Mouse (Mus musculus) midbrain, embryonic 10.5 days (tissue): ENCODE measurements around the gene Slc1a7. TPM values are rescaled to one million over a fixed set of nuclear protein-coding genes. Genes with fewer than 3 reads are reported as not detected.
A peak's percentile ranks its signal among the peaks of the same experiment; 100 is the strongest.

Experiments used
- DNase-seq: peaks from one replicate; pipeline ENCODE4 v3.0.0-alpha.2; 2017; ENCODE audit warnings: low spot score
- H3K27ac ChIP-seq: fragments of 300-500 bp; sonication (generic); replicated peaks from 2 replicates; pipeline ENCODE4 v1.5.1; 2016; ENCODE audit warnings: mild to moderate bottlenecking
- H3K27me3 ChIP-seq: fragments of 300-500 bp; sonication (generic); 2 replicates; pipeline ENCODE4 v1.6.1; 2016; ENCODE audit warnings: low read depth, mild to moderate bottlenecking; ENCODE audit not compliant: poor library complexity, severe bottlenecking
- H3K36me3 ChIP-seq: fragments of 300-500 bp; sonication (generic); 2 replicates; pipeline ENCODE4 v1.6.1; 2016; ENCODE audit warnings: mild to moderate bottlenecking, moderate library complexity
- H3K4me1 ChIP-seq: fragments of 300-500 bp; sonication (generic); 2 replicates; pipeline ENCODE4 v1.6.1; 2016
- H3K4me3 ChIP-seq: fragments of 300-500 bp; sonication (generic); 2 replicates; pipeline ENCODE4 v1.5.1; 2016; ENCODE audit warnings: mild to moderate bottlenecking, moderate library complexity
- H3K9me3 ChIP-seq: fragments of 300-500 bp; sonication (generic); replicated peaks from 2 replicates; pipeline ENCODE4 v1.6.1; 2016; ENCODE audit warnings: mild to moderate bottlenecking
- WGBS: fragments of 180-500 bp; shearing (Covaris S2); methylation state at CpG from one replicate; pipeline ENCODE4 v1.1.7; 2016; 5-methylcytosine and 5-hydroxymethylcytosine counted together
- polyA plus RNA-seq: library from polyadenylated mRNA; unstranded; fragments of >200 nt; fragmentation: Nextera tagmentation; extraction: Ambion mirVana; gene quantifications from 2 replicates; pipeline ENCODE4 v1.2.1, GENCODE M21; 2016

The Slc1a7 gene
- polyA plus RNA-seq, 1 experiment from 2014 or later, result not detected

- Histone ChIP-seq H3K4me1 (peaks cover under 1% of the 10 kb centered on the region; the same call in 1 of the 2 replicates), H3K9me3 (no peaks in the 10 kb centered on the region), H3K4me3 (no peak overlapping the region), H3K27me3 (no peaks in the 10 kb centered on the region), H3K27ac (no peak overlapping the region), H3K36me3 (peaks cover 67% of the 10 kb centered on the region)
- no peak for DNase-seq
- WGBS, result 77% methylated on average over 19 of the region's 19 CpGs
These were observed 77.3 kb downstream of the Slc1a7 start for GRCm38 (mm10) chr4:108045136-108046107.

- H3K4me1 ChIP-seq, result no peaks in the 10 kb centered on the region
- 93% methylated on average over 8 of the region's 8 CpGs for WGBS
- H3K27ac ChIP-seq, result no peak overlapping the region
- H3K36me3 ChIP-seq, result peaks cover 72% of the 10 kb centered on the region
- H3K9me3 ChIP-seq, result no peaks in the 10 kb centered on the region
- no peaks in the 10 kb centered on the region for H3K27me3 ChIP-seq
- no peak for DNase-seq
- no peak overlapping the region for H3K4me3 ChIP-seq
These were observed 78.0 kb downstream of the Slc1a7 start for GRCm38 (mm10) chr4:108046136-108046535.

GRCm38 (mm10) chr4:108051687-108052274, 83.6 kb downstream of the Slc1a7 start:
- no peaks in the 10 kb centered on the region for H3K4me1 ChIP-seq
- WGBS, result 86% methylated on average over 10 of the region's 10 CpGs
- no peak for DNase-seq

GRCm38 (mm10) chr4:108052673-108053072, 84.5 kb downstream of the Slc1a7 start:
- no peak for DNase-seq
- Histone ChIP-seq H3K9me3 (no peaks in the 10 kb centered on the region), H3K27me3 (no peaks in the 10 kb centered on the region), H3K4me3 (no peak overlapping the region), H3K4me1 (no peaks in the 10 kb centered on the region), H3K27ac (no peak overlapping the region), H3K36me3 (peaks cover 80% of the 10 kb centered on the region)
- WGBS, result 89% methylated on average over 8 of the region's 8 CpGs

More at GRCm38 (mm10) chr4:108051687-108052274, 83.6 kb downstream of the Slc1a7 start:
- H3K36me3 ChIP-seq, result peaks cover 86% of the 10 kb centered on the region
- no peaks in the 10 kb centered on the region for H3K9me3 ChIP-seq
- no peak overlapping the region for H3K4me3 ChIP-seq
- H3K27me3 ChIP-seq, result no peaks in the 10 kb centered on the region
- H3K27ac ChIP-seq, result no peak overlapping the region

- no peak overlapping the region for H3K4me3 ChIP-seq
- no peak for DNase-seq
- no peaks in the 10 kb centered on the region for H3K9me3 ChIP-seq
- WGBS, result 96% methylated on average over 10 of the region's 10 CpGs
- peaks cover 15% of the 10 kb centered on the region for H3K4me1 ChIP-seq
- peaks cover 75% of the 10 kb centered on the region for H3K36me3 ChIP-seq
- H3K27me3 ChIP-seq, result no peaks in the 10 kb centered on the region
- no peak overlapping the region for H3K27ac ChIP-seq
These were observed 87.7 kb downstream of the Slc1a7 start for GRCm38 (mm10) chr4:108055873-108056272.

GRCm38 (mm10) chr4:108057247-108057646, 89.1 kb downstream of the Slc1a7 start:
- Histone ChIP-seq H3K4me3 (no peak overlapping the region), H3K27ac (no peak overlapping the region), H3K36me3 (peaks cover 72% of the 10 kb centered on the region), H3K27me3 (no peaks in the 10 kb centered on the region), H3K4me1 (peaks cover 15% of the 10 kb centered on the region), H3K9me3 (no peaks in the 10 kb centered on the region)
- DNase-seq, result no peak
- WGBS, result 93% methylated on average over 2 of the region's 2 CpGs

GRCm38 (mm10) chr4:108058166-108058565, 90.0 kb downstream of the Slc1a7 start:
- no peaks in the 10 kb centered on the region for H3K9me3 ChIP-seq
- peaks cover 15% of the 10 kb centered on the region for H3K4me1 ChIP-seq
- no peak for DNase-seq
- no peaks in the 10 kb centered on the region for H3K27me3 ChIP-seq
- H3K36me3 ChIP-seq, result peaks cover 72% of the 10 kb centered on the region
- no peak overlapping the region for H3K27ac ChIP-seq
- 89% methylated on average over 10 of the region's 10 CpGs for WGBS
- H3K4me3 ChIP-seq, result no peak overlapping the region

GRCm38 (mm10) chr4:108059601-108060379, 91.7 kb downstream of the Slc1a7 start:
- WGBS, result 53% methylated on average over 19 of the region's 19 CpGs
- H3K27ac ChIP-seq, result peak overlapping the region; percentile 79
- H3K27me3 ChIP-seq, result no peaks in the 10 kb centered on the region
- H3K9me3 ChIP-seq, result no peaks in the 10 kb centered on the region
- H3K4me1 ChIP-seq, result peaks cover 15% of the 10 kb centered on the region
- H3K4me3 ChIP-seq, result peak overlapping the region; percentile 14; the same call in 1 of the 2 replicates
- no peak for DNase-seq
- peaks cover 70% of the 10 kb centered on the region for H3K36me3 ChIP-seq

- no peaks in the 10 kb centered on the region for H3K9me3 ChIP-seq
- DNase-seq, result no peak
- peaks cover 15% of the 10 kb centered on the region for H3K4me1 ChIP-seq
- peaks cover 69% of the 10 kb centered on the region for H3K36me3 ChIP-seq
- no peak overlapping the region for H3K27ac ChIP-seq
- H3K27me3 ChIP-seq, result no peaks in the 10 kb centered on the region
- H3K4me3 ChIP-seq, result no peak overlapping the region
- WGBS, result 86% methylated on average over 4 of the region's 4 CpGs
These were observed 92.6 kb downstream of the Slc1a7 start for GRCm38 (mm10) chr4:108060774-108061173.

- peaks cover 79% of the 10 kb centered on the region for H3K36me3 ChIP-seq
- 93% methylated on average over 5 of the region's 5 CpGs for WGBS
These were observed 94.4 kb downstream of the Slc1a7 start for GRCm38 (mm10) chr4:108062524-108062923.

More at GRCm38 (mm10) chr4:108062524-108062923, 94.4 kb downstream of the Slc1a7 start:
- Histone ChIP-seq H3K27ac (no peak overlapping the region), H3K9me3 (no peaks in the 10 kb centered on the region), H3K4me1 (peaks cover 15% of the 10 kb centered on the region), H3K27me3 (no peaks in the 10 kb centered on the region), H3K4me3 (no peak overlapping the region)
- DNase-seq, result no peak
